ENCODE assay signal across 21 mouse cellular contexts in genomic region chr15:85457838-85458237, GRCm38 (mm10). TPM values are rescaled to one million over a fixed set of nuclear protein-coding genes. Genes with fewer than 3 reads are reported as not detected.
DNase-seq lines count a peak whose midpoint lies in the region; ATAC-seq lines count a peak whose summit lies in the region.
"Had no signal": no experiment of that assay in that cellular context is flagged by ENCODE, and none has a peak within 500 bp of the region (broad histone marks: within the 10 kb centered on the region; RNA-seq: fewer than 3 reads in every experiment).

No protein-coding gene starts in this region.

- H3K4me3 ChIP-seq in heart, embryonic 15.5 days: no peak overlapping the region
- H3K4me3 ChIP-seq in forebrain, embryonic 10.5 days: 0 out of 2 replicates have a peak overlapping the region, but pooled peaks have one; percentile 7
- H3K4me3 ChIP-seq in hindbrain, embryonic 13.5 days: no peak overlapping the region
- no peak overlapping the region for H3K4me3 ChIP-seq in midbrain, embryonic 16.5 days (ENCODE audit: low read depth, low read length)

- ATAC-seq in heart, embryonic 15.5 days (replicated peaks; ENCODE audit: insufficient number of reproducible peaks, insufficient read depth, low FRiP score, low read depth): 0 out of 2 replicates have a peak, but pooled peaks have one; percentile 39
- no peak for ATAC-seq in hindbrain, embryonic 13.5 days (ENCODE audit: low FRiP score)
- no peak for ATAC-seq in midbrain, embryonic 16.5 days

- H3K27ac ChIP-seq in heart, embryonic 15.5 days: no peak overlapping the region
- H3K27ac ChIP-seq in forebrain, embryonic 10.5 days: peak overlapping the region; percentile 90
- peak overlapping the region; percentile 89 for H3K27ac ChIP-seq in hindbrain, embryonic 13.5 days
- peak overlapping the region; percentile 76 for H3K27ac ChIP-seq in midbrain, embryonic 16.5 days (ENCODE audit: low read length)

- peaks cover 4% of the 10 kb centered on the region; the same call in 1 of the 2 replicates for H3K27me3 ChIP-seq in heart, embryonic 15.5 days
- peaks cover 42% of the 10 kb centered on the region for H3K27me3 ChIP-seq in forebrain, embryonic 10.5 days (ENCODE audit: poor library complexity, severe bottlenecking)
- no peaks in the 10 kb centered on the region for H3K27me3 ChIP-seq in hindbrain, embryonic 13.5 days
- no peaks in the 10 kb centered on the region for H3K27me3 ChIP-seq in midbrain, embryonic 16.5 days (ENCODE audit: control insufficient read depth, insufficient read depth, low read depth, low read length)

- no peak for DNase-seq in heart, postnatal 4 days
- no peak for DNase-seq in forebrain, embryonic 10.5 days (ENCODE audit: extremely low spot score, low spot score)
- DNase-seq in ovary, postnatal 10 days (ENCODE audit: low spot score): no peak
- DNase-seq in kidney, postnatal 10 days: no peak
- no peak for DNase-seq in right cerebral cortex, postnatal 36 days (ENCODE audit: low spot score in 2 of 2)
- DNase-seq: B cell, adult 2 months; cerebellum, adult 8-10 months; gastrocnemius, postnatal 36 days; kidney, adult 9 months; thymus, postnatal 14 days had no signal

- H3K4me1 ChIP-seq in heart, embryonic 15.5 days (replicated peaks): peaks cover 40% of the 10 kb centered on the region
- peaks cover 90% of the 10 kb centered on the region for H3K4me1 ChIP-seq in forebrain, embryonic 10.5 days
- peaks cover 85% of the 10 kb centered on the region for H3K4me1 ChIP-seq in hindbrain, embryonic 13.5 days (replicated peaks)
- H3K4me1 ChIP-seq in midbrain, embryonic 16.5 days (ENCODE audit: control insufficient read depth, insufficient read depth, low read length): peaks cover 57% of the 10 kb centered on the region

- 49% methylated on average over 8 of the region's 8 CpGs for WGBS in heart, embryonic 15.5 days
- 59% methylated on average over 8 of the region's 8 CpGs for WGBS in forebrain, embryonic 10.5 days
- WGBS in hindbrain, embryonic 13.5 days: 36% methylated on average over 8 of the region's 8 CpGs
- WGBS in midbrain, embryonic 16.5 days: 15% methylated on average over 8 of the region's 8 CpGs

- H3K36me3 ChIP-seq in heart, embryonic 15.5 days: peaks cover 10% of the 10 kb centered on the region; the same call in 1 of the 2 replicates
- H3K36me3 ChIP-seq in forebrain, embryonic 10.5 days (replicated peaks): peaks cover 29% of the 10 kb centered on the region
- H3K36me3 ChIP-seq in hindbrain, embryonic 13.5 days: peaks cover 17% of the 10 kb centered on the region
- H3K36me3 ChIP-seq in midbrain, embryonic 16.5 days (ENCODE audit: control insufficient read depth, insufficient read depth, low read length): 0 out of 2 replicates have a peak, but pooled peaks cover 3% of the 10 kb centered on the region

- no peak overlapping the region for H3K4me2 ChIP-seq in heart, embryonic 15.5 days
- H3K4me2 ChIP-seq in hindbrain, embryonic 13.5 days: no peak overlapping the region
- H3K4me2 ChIP-seq in midbrain, embryonic 16.5 days (ENCODE audit: low read length): no peak overlapping the region
- H3K4me2 ChIP-seq: liver, embryonic 11.5 days had no signal

- H3K9me3 ChIP-seq in heart, embryonic 15.5 days (replicated peaks): no peaks in the 10 kb centered on the region
- H3K9me3 ChIP-seq in forebrain, embryonic 10.5 days: no peaks in the 10 kb centered on the region
- no peaks in the 10 kb centered on the region for H3K9me3 ChIP-seq in hindbrain, embryonic 13.5 days
- no peaks in the 10 kb centered on the region for H3K9me3 ChIP-seq in midbrain, embryonic 16.5 days (replicated peaks; ENCODE audit: control insufficient read depth, low read length, poor library complexity, severe bottlenecking)

- H3K9ac ChIP-seq in heart, embryonic 15.5 days: no peak overlapping the region
- 0 out of 2 replicates have a peak overlapping the region, but pooled peaks have one; percentile 20 for H3K9ac ChIP-seq in hindbrain, embryonic 13.5 days
- H3K9ac ChIP-seq in midbrain, embryonic 16.5 days (ENCODE audit: low read depth, low read length): no peak overlapping the region

RNA-seq across cellular contexts. Expression of gene 7530416G11Rik, which starts 45.2 kb away (rescaled TPM):
- not detected in 2 replicates for polyA plus RNA-seq in heart, embryonic 15.5 days (2015; fragmentation: Nextera tagmentation; extraction: Ambion mirVana)
- not detected for total RNA-seq in heart, postnatal 4 days (2021)
- not detected in 2 replicates for polyA plus RNA-seq in forebrain, embryonic 10.5 days (2016; fragmentation: Nextera tagmentation; extraction: Ambion mirVana)
- not detected in 2 replicates for polyA plus RNA-seq in hindbrain, embryonic 13.5 days (2015; fragmentation: Nextera tagmentation; extraction: Ambion mirVana)
- not detected in 2 replicates for polyA plus RNA-seq in midbrain, embryonic 16.5 days (2015; fragmentation: Nextera tagmentation; extraction: Ambion mirVana)
- total RNA-seq: ES-E14; gastrocnemius, postnatal 36 days; layer of hippocampus, adult 18-20 months; left cerebral cortex, postnatal 14 days; megakaryocyte progenitor cell, adult 5-6 weeks; neutrophil, adult 5-6 weeks had no signal
- polyA plus RNA-seq: heart, embryonic 16.5 days; liver, embryonic 11.5 days; stomach, embryonic 14.5 days had no signal
